Mouse (Mus musculus) gastrocnemius, postnatal 36 days (tissue): Measurements from ENCODE around the gene U2af1l4. TPM values are rescaled to one million over a fixed set of nuclear protein-coding genes. Genes with fewer than 3 reads are reported as not detected.

Experiments
- DNase-seq, 2 experiments: peaks; one replicate each; pipeline ENCODE4 v3.0.0; 2022
- intact Hi-C: fragments of 180-260 bp; cut with DNase I; formaldehyde crosslinking; loops from one replicate; pipeline ENCODE4 v1.15.1; 2025
- microRNA-seq, 2 experiments: library from miRNA; unstranded; fragments of <30 nt; microRNA quantifications; one replicate each; pipeline ENCODE4 v1.2.0; 2021
- total RNA-seq, 2 experiments: library from RNA; stranded (reverse); gene quantifications; 2 replicates each; pipeline ENCODE4 v1.2.3; 2021

The U2af1l4 gene
- total RNA-seq, 2 experiments from 2014 or later: 51.8 to 52.3 TPM

- DNase-seq: no peak
- intact Hi-C loops: no loop called here
These were observed 39.5 kb downstream of the U2af1l4 start for GRCm38 (mm10) chr7:30602583-30602982.

- no peak for DNase-seq
- intact Hi-C loops: no loop called here
These were observed 41.3 kb downstream of the U2af1l4 start for GRCm38 (mm10) chr7:30604424-30604823.

- intact Hi-C loops: no loop called here
- DNase-seq: no peak
These were observed 41.8 kb downstream of the U2af1l4 start for GRCm38 (mm10) chr7:30604944-30605343.

GRCm38 (mm10) chr7:30607706-30608309 is 44.7 kb downstream of the U2af1l4 start:
- DNase-seq: peak in 1 of 2 experiments; percentile 26
- intact Hi-C loops: no loop called here

GRCm38 (mm10) chr7:30608476-30608875 is 45.4 kb downstream of the U2af1l4 start:
- intact Hi-C loops: no loop called here
- no peak for DNase-seq

GRCm38 (mm10) chr7:30610043-30610442 is 46.9 kb downstream of the U2af1l4 start:
- DNase-seq: no peak
- intact Hi-C loops: loop anchor here (2.0 kb wide), 1 partner anchor 19 kb away; no protein-coding TSS in a partner anchor

GRCm38 (mm10) chr7:30612654-30613402 is 49.7 kb downstream of the U2af1l4 start, which contains the start of gene Upk1a:
TSS of gene Upk1a (minus strand) at chr7:30612847.
- no peak for DNase-seq
- intact Hi-C loops: no loop called here

GRCm38 (mm10) chr7:30613529-30614112 is 50.5 kb downstream of the U2af1l4 start:
- intact Hi-C loops: loop anchor here (1.0 kb wide), 1 partner anchor 24 kb away; no protein-coding TSS in a partner anchor
- peak in 1 of 2 experiments; percentile 19 for DNase-seq

GRCm38 (mm10) chr7:30614454-30614853 is 51.4 kb downstream of the U2af1l4 start:
- intact Hi-C loops: loop anchor here (1.0 kb wide), 1 partner anchor 25 kb away; no protein-coding TSS in a partner anchor
- no peak for DNase-seq

Small RNA genes lying within 50 kb of the gene (microRNA-seq; reads per million reads assigned to microRNA genes)
- 1.1 to 1.5 reads per million in 2 experiments for gene Gm38670
- 0 to 1.5 reads per million in 2 experiments for gene Mir3569

Other genes starting within 250 kb of the U2af1l4 start
- 1 to 10 TPM in 1 of 2 experiments, not detected in 1; 1.9 TPM for gene Syne4, start 248.5 kb upstream of the U2af1l4 start, total RNA-seq
- gene E130208F15Rik, start 241.6 kb upstream of the U2af1l4 start, total RNA-seq: under 1 TPM; 0.48 to 0.72 TPM
- gene Sdhaf1, start 239.4 kb upstream of the U2af1l4 start, total RNA-seq: 1 to 10 TPM; 6.9 to 7.3 TPM
- gene Lrfn3, start 200.5 kb upstream of the U2af1l4 start, total RNA-seq: 1 to 10 TPM; 2.9 to 3.2 TPM
- 1 to 10 TPM; 2.9 to 5.7 TPM for gene Tyrobp, start 149.5 kb upstream of the U2af1l4 start, total RNA-seq
- gene Hcst, start 143.4 kb upstream of the U2af1l4 start, total RNA-seq: under 1 TPM in 1 of 2 experiments, not detected in 1; 0.86 TPM
- gene Nfkbid, start 141.6 kb upstream of the U2af1l4 start, total RNA-seq: under 1 TPM; 0.12 to 0.20 TPM
- 1 to 10 TPM in 1 of 2 experiments, under 1 TPM in 1; 0.62 to 1.0 TPM for gene Aplp1, start 117.8 kb upstream of the U2af1l4 start, total RNA-seq
- not detected for gene Kirrel2, start 105.6 kb upstream of the U2af1l4 start, total RNA-seq
- gene Nphs1, start 105.0 kb upstream of the U2af1l4 start, total RNA-seq: not detected
- gene Prodh2, start 69.7 kb upstream of the U2af1l4 start, total RNA-seq: not detected
- 1 to 10 TPM in 1 of 2 experiments, under 1 TPM in 1; 0.49 to 1.0 TPM for gene Arhgap33, start 28.2 kb upstream of the U2af1l4 start, total RNA-seq
- gene Hspb6, start 11.1 kb upstream of the U2af1l4 start, total RNA-seq: 1,000 to 10,000 TPM; 1,132 to 1,502 TPM
- gene Proser3, start 11.0 kb upstream of the U2af1l4 start, total RNA-seq: 1 to 10 TPM; 3.3 to 8.2 TPM
- gene Lin37, start 3.5 kb upstream of the U2af1l4 start, total RNA-seq: 10 to 100 TPM in 1 of 2 experiments, 1 to 10 TPM in 1; 9.6 to 12.4 TPM
- gene Gm49396, start within 50 bp of the U2af1l4 start, total RNA-seq: 1 to 10 TPM; 1.8 TPM
- gene Psenen, start 326 bp downstream of the U2af1l4 start, total RNA-seq: 10 to 100 TPM; 95.1 to 99.1 TPM
- gene Igflr1, start 2.1 kb downstream of the U2af1l4 start, total RNA-seq: under 1 TPM in 1 of 2 experiments, not detected in 1; 0.38 TPM
- 10 to 100 TPM; 13.4 to 16.0 TPM for gene Kmt2b, start 25.4 kb downstream of the U2af1l4 start, total RNA-seq
- not detected for gene Zbtb32, start 35.6 kb downstream of the U2af1l4 start, total RNA-seq
- not detected for gene Upk1a, start 49.5 kb downstream of the U2af1l4 start, total RNA-seq
- 1,000 to 10,000 TPM; 1,738 to 1,902 TPM for gene Cox6b1, start 62.9 kb downstream of the U2af1l4 start, total RNA-seq
- gene Etv2, start 72.6 kb downstream of the U2af1l4 start, total RNA-seq: not detected
- gene Rbm42, start 87.0 kb downstream of the U2af1l4 start, total RNA-seq: 10 to 100 TPM; 35.7 to 38.1 TPM
- 1 to 10 TPM; 2.9 to 3.2 TPM for gene Haus5, start 101.7 kb downstream of the U2af1l4 start, total RNA-seq
- 1 to 10 TPM; 2.5 to 2.7 TPM for gene Pmis2, start 108.3 kb downstream of the U2af1l4 start, total RNA-seq
- gene 2200002J24Rik, start 135.6 kb downstream of the U2af1l4 start, total RNA-seq: not detected
- under 1 TPM; 0.27 to 0.28 TPM for gene Atp4a, start 148.9 kb downstream of the U2af1l4 start, total RNA-seq
- gene Tmem147, start 166.2 kb downstream of the U2af1l4 start, total RNA-seq: 100 to 1,000 TPM; 251 to 273 TPM
- gene Gapdhs, start 180.4 kb downstream of the U2af1l4 start, total RNA-seq: not detected
- gene Sbsn, start 188.2 kb downstream of the U2af1l4 start, total RNA-seq: 1 to 10 TPM; 1.7 to 3.9 TPM
- gene Dmkn, start 200.5 kb downstream of the U2af1l4 start, total RNA-seq: under 1 TPM in 1 of 2 experiments, not detected in 1; 0.56 TPM
- not detected for gene Krtdap, start 224.6 kb downstream of the U2af1l4 start, total RNA-seq